Mouse (Mus musculus): Measurements from ENCODE around the gene Nfxl1.
A peak's percentile ranks its signal among the peaks of the same experiment; 100 is the strongest.
"Not testable (repeated sequence)": the region's sequence is repeated elsewhere in the genome, so short reads cannot be mapped to it uniquely, and the experiment has no call there.

Nfxl1 gene

GRCm38 (mm10) chr5:72559544-72560049 is at the start of gene Nfxl1:
TSS of gene Nfxl1 (minus strand) at chr5:72559684.
- DNase-seq, result peak; percentile 98

- DNase-seq, result no peak
Measured at GRCm38 (mm10) chr5:72603138-72603537, 43.7 kb upstream of the Nfxl1 start.

- peak; percentile 65 for DNase-seq
Measured at GRCm38 (mm10) chr5:72601006-72601405, 41.5 kb upstream of the Nfxl1 start.

- DNase-seq, result no peak
Measured at GRCm38 (mm10) chr5:72587192-72587681, 27.8 kb upstream of the Nfxl1 start, which contains the start of gene Gm5868. TSS of gene Gm5868 (minus strand) at chr5:72587551.

- DNase-seq, result not testable (repeated sequence)
Measured at GRCm38 (mm10) chr5:72586667-72587191, 27.2 kb upstream of the Nfxl1 start.

GRCm38 (mm10) chr5:72586122-72586521 is 26.6 kb upstream of the Nfxl1 start:
- DNase-seq, result not testable (repeated sequence)

GRCm38 (mm10) chr5:72580970-72581332 is 21.5 kb upstream of the Nfxl1 start, which contains the start of gene Zar1:
TSS of gene Zar1 (minus strand) at chr5:72581254.
- not testable (repeated sequence) for DNase-seq

GRCm38 (mm10) chr5:72580088-72580969 is 20.8 kb upstream of the Nfxl1 start:
- not testable (repeated sequence) for DNase-seq

GRCm38 (mm10) chr5:72579599-72579998 is 20.1 kb upstream of the Nfxl1 start:
- DNase-seq, result not testable (repeated sequence)

GRCm38 (mm10) chr5:72565621-72566020 is 6.1 kb upstream of the Nfxl1 start:
- DNase-seq, result no peak

- DNase-seq, result not testable (repeated sequence)
Measured at GRCm38 (mm10) chr5:72563183-72563582, 3.7 kb upstream of the Nfxl1 start.

- DNase-seq, result no peak
Measured at GRCm38 (mm10) chr5:72560976-72561628, 1.6 kb upstream of the Nfxl1 start.

- DNase-seq, result no peak
Measured at GRCm38 (mm10) chr5:72558716-72559526, 563 bp downstream of the Nfxl1 start.

- DNase-seq, result no peak
Measured at GRCm38 (mm10) chr5:72556245-72556644, 3.2 kb downstream of the Nfxl1 start.

- DNase-seq, result no peak
Measured at GRCm38 (mm10) chr5:72551209-72551608, 8.3 kb downstream of the Nfxl1 start.

- no peak for DNase-seq
Measured at GRCm38 (mm10) chr5:72528896-72529295, 30.6 kb downstream of the Nfxl1 start.

GRCm38 (mm10) chr5:72513808-72514207 is 45.7 kb downstream of the Nfxl1 start:
- DNase-seq, result no peak

- DNase-seq, result peak; percentile 28
Measured at GRCm38 (mm10) chr5:72505740-72506139, 53.7 kb downstream of the Nfxl1 start.

GRCm38 (mm10) chr5:72503531-72504523 is 55.7 kb downstream of the Nfxl1 start, which contains the start of gene Corin:
TSS of gene Corin (minus strand) at chr5:72504473.
- DNase-seq, result no peak

- DNase-seq, result no peak
Measured at GRCm38 (mm10) chr5:72502778-72503177, 56.7 kb downstream of the Nfxl1 start.

GRCm38 (mm10) chr5:72501763-72502162 is 57.7 kb downstream of the Nfxl1 start:
- DNase-seq, result no peak
